Mouse (Mus musculus): Measurements from ENCODE around the gene Fam178b. TPM values are rescaled to one million over a fixed set of nuclear protein-coding genes. Genes with fewer than 3 reads are reported as not detected.

Gene Fam178b
- polyA plus RNA-seq, 1 experiment from 2014 or later: not detected

GRCm38 (mm10) chr1:36573524-36573923 lies 109.5 kb downstream of the Fam178b start:
- Histone ChIP-seq H3K27ac (ENCODE audit: low read depth, low read length) (no peak overlapping the region), H3K4me1 (replicated peaks; ENCODE audit: control insufficient read depth, insufficient read depth, low read length) (no peaks in the 10 kb centered on the region), H3K36me3 (ENCODE audit: control insufficient read depth, insufficient read depth, low read length) (no peaks in the 10 kb centered on the region), H3K4me2 (ENCODE audit: low read depth, low read length, severe bottlenecking) (no peak overlapping the region), H3K27me3 (ENCODE audit: control insufficient read depth, insufficient read depth, low read length) (no peaks in the 10 kb centered on the region), H3K4me3 (ENCODE audit: low read depth, low read length) (no peak overlapping the region), H3K9ac (ENCODE audit: low read length) (no peak overlapping the region), H3K9me3 (ENCODE audit: control insufficient read depth, low read length) (no peaks in the 10 kb centered on the region)
- no peak for ATAC-seq (replicated peaks; ENCODE audit: low FRiP score)
- WGBS: 89% methylated on average over 8 of the region's 8 CpGs
- DNase-seq (ENCODE audit: low spot score): no peak

- Histone ChIP-seq H3K4me1 (replicated peaks; ENCODE audit: control insufficient read depth, insufficient read depth, low read length) (no peaks in the 10 kb centered on the region), H3K9ac (ENCODE audit: low read length) (no peak overlapping the region), H3K27me3 (ENCODE audit: control insufficient read depth, insufficient read depth, low read length) (no peaks in the 10 kb centered on the region), H3K9me3 (ENCODE audit: control insufficient read depth, low read length) (no peaks in the 10 kb centered on the region), H3K4me3 (ENCODE audit: low read depth, low read length) (no peak overlapping the region), H3K27ac (ENCODE audit: low read depth, low read length) (no peak overlapping the region), H3K4me2 (ENCODE audit: low read depth, low read length, severe bottlenecking) (no peak overlapping the region), H3K36me3 (ENCODE audit: control insufficient read depth, insufficient read depth, low read length) (no peaks in the 10 kb centered on the region)
- WGBS: 64% methylated on average over 1 of the region's 1 CpGs
- ATAC-seq (replicated peaks; ENCODE audit: low FRiP score): no peak
- DNase-seq (ENCODE audit: low spot score): no peak
Observed at GRCm38 (mm10) chr1:36572709-36573108, 110.3 kb downstream of the Fam178b start.

GRCm38 (mm10) chr1:36572140-36572700 lies 110.8 kb downstream of the Fam178b start:
- DNase-seq (ENCODE audit: low spot score) (no peak), ATAC-seq (replicated peaks; ENCODE audit: low FRiP score) (no peak)
- H3K36me3 ChIP-seq (ENCODE audit: control insufficient read depth, insufficient read depth, low read length): no peaks in the 10 kb centered on the region

GRCm38 (mm10) chr1:36571627-36572026 lies 111.4 kb downstream of the Fam178b start:
- no peaks in the 10 kb centered on the region for H3K36me3 ChIP-seq (ENCODE audit: control insufficient read depth, insufficient read depth, low read length)
- WGBS: 56% methylated on average over 6 of the region's 6 CpGs
- no peaks in the 10 kb centered on the region for H3K27me3 ChIP-seq (ENCODE audit: control insufficient read depth, insufficient read depth, low read length)
- no peak overlapping the region for H3K4me2 ChIP-seq (ENCODE audit: low read depth, low read length, severe bottlenecking)
- DNase-seq (ENCODE audit: low spot score) (no peak), ATAC-seq (replicated peaks; ENCODE audit: low FRiP score) (no peak)
- H3K4me1 ChIP-seq (replicated peaks; ENCODE audit: control insufficient read depth, insufficient read depth, low read length): no peaks in the 10 kb centered on the region
- no peak overlapping the region for H3K9ac ChIP-seq (ENCODE audit: low read length)
- H3K4me3 ChIP-seq (ENCODE audit: low read depth, low read length): no peak overlapping the region
- H3K27ac ChIP-seq (ENCODE audit: low read depth, low read length): no peak overlapping the region
- H3K9me3 ChIP-seq (ENCODE audit: control insufficient read depth, low read length): no peaks in the 10 kb centered on the region

More at GRCm38 (mm10) chr1:36572140-36572700, 110.8 kb downstream of the Fam178b start:
- 68% methylated on average over 2 of the region's 2 CpGs for WGBS
- Histone ChIP-seq H3K4me2 (ENCODE audit: low read depth, low read length, severe bottlenecking) (no peak overlapping the region), H3K9ac (ENCODE audit: low read length) (no peak overlapping the region), H3K27me3 (ENCODE audit: control insufficient read depth, insufficient read depth, low read length) (no peaks in the 10 kb centered on the region), H3K4me1 (replicated peaks; ENCODE audit: control insufficient read depth, insufficient read depth, low read length) (no peaks in the 10 kb centered on the region), H3K9me3 (ENCODE audit: control insufficient read depth, low read length) (no peaks in the 10 kb centered on the region), H3K27ac (ENCODE audit: low read depth, low read length) (no peak overlapping the region), H3K4me3 (ENCODE audit: low read depth, low read length) (no peak overlapping the region)

- no peak for ATAC-seq (replicated peaks; ENCODE audit: low FRiP score)
- Histone ChIP-seq H3K9me3 (ENCODE audit: control insufficient read depth, low read length) (no peaks in the 10 kb centered on the region), H3K4me1 (replicated peaks; ENCODE audit: control insufficient read depth, insufficient read depth, low read length) (no peaks in the 10 kb centered on the region), H3K36me3 (ENCODE audit: control insufficient read depth, insufficient read depth, low read length) (no peaks in the 10 kb centered on the region), H3K27ac (ENCODE audit: low read depth, low read length) (no peak overlapping the region), H3K4me2 (ENCODE audit: low read depth, low read length, severe bottlenecking) (no peak overlapping the region), H3K9ac (ENCODE audit: low read length) (no peak overlapping the region), H3K27me3 (ENCODE audit: control insufficient read depth, insufficient read depth, low read length) (no peaks in the 10 kb centered on the region), H3K4me3 (ENCODE audit: low read depth, low read length) (no peak overlapping the region)
- DNase-seq (ENCODE audit: low spot score): no peak
- WGBS: 85% methylated on average over 5 of the region's 5 CpGs
Observed at GRCm38 (mm10) chr1:36570320-36570719, 112.7 kb downstream of the Fam178b start.

- DNase-seq (ENCODE audit: low spot score) (no peak), ATAC-seq (replicated peaks; ENCODE audit: low FRiP score) (no peak)
- H3K4me2 ChIP-seq (ENCODE audit: low read depth, low read length, severe bottlenecking): no peak overlapping the region
- no peaks in the 10 kb centered on the region for H3K36me3 ChIP-seq (ENCODE audit: control insufficient read depth, insufficient read depth, low read length)
- no peaks in the 10 kb centered on the region for H3K4me1 ChIP-seq (replicated peaks; ENCODE audit: control insufficient read depth, insufficient read depth, low read length)
- no peak overlapping the region for H3K27ac ChIP-seq (ENCODE audit: low read depth, low read length)
- no peaks in the 10 kb centered on the region for H3K9me3 ChIP-seq (ENCODE audit: control insufficient read depth, low read length)
- H3K9ac ChIP-seq (ENCODE audit: low read length): no peak overlapping the region
- no peaks in the 10 kb centered on the region for H3K27me3 ChIP-seq (ENCODE audit: control insufficient read depth, insufficient read depth, low read length)
- no peak overlapping the region for H3K4me3 ChIP-seq (ENCODE audit: low read depth, low read length)
- WGBS: 55% methylated on average over 7 of the region's 7 CpGs
Observed at GRCm38 (mm10) chr1:36569694-36570276, 113.2 kb downstream of the Fam178b start.

GRCm38 (mm10) chr1:36568776-36569175 lies 114.2 kb downstream of the Fam178b start:
- DNase-seq (ENCODE audit: low spot score): no peak
- no peak overlapping the region for H3K4me3 ChIP-seq (ENCODE audit: low read depth, low read length)
- no peaks in the 10 kb centered on the region for H3K36me3 ChIP-seq (ENCODE audit: control insufficient read depth, insufficient read depth, low read length)
- H3K9ac ChIP-seq (ENCODE audit: low read length): no peak overlapping the region
- H3K9me3 ChIP-seq (ENCODE audit: control insufficient read depth, low read length): no peaks in the 10 kb centered on the region
- WGBS: 75% methylated on average over 4 of the region's 4 CpGs
- no peaks in the 10 kb centered on the region for H3K4me1 ChIP-seq (replicated peaks; ENCODE audit: control insufficient read depth, insufficient read depth, low read length)
- no peak overlapping the region for H3K27ac ChIP-seq (ENCODE audit: low read depth, low read length)
- H3K27me3 ChIP-seq (ENCODE audit: control insufficient read depth, insufficient read depth, low read length): no peaks in the 10 kb centered on the region
- ATAC-seq (replicated peaks; ENCODE audit: low FRiP score): no peak
- H3K4me2 ChIP-seq (ENCODE audit: low read depth, low read length, severe bottlenecking): no peak overlapping the region

GRCm38 (mm10) chr1:36567818-36568603 lies 115.0 kb downstream of the Fam178b start:
- Histone ChIP-seq H3K36me3 (ENCODE audit: control insufficient read depth, insufficient read depth, low read length) (no peaks in the 10 kb centered on the region), H3K9ac (ENCODE audit: low read length) (no peak overlapping the region), H3K9me3 (ENCODE audit: control insufficient read depth, low read length) (no peaks in the 10 kb centered on the region), H3K27me3 (ENCODE audit: control insufficient read depth, insufficient read depth, low read length) (no peaks in the 10 kb centered on the region), H3K4me3 (ENCODE audit: low read depth, low read length) (no peak overlapping the region), H3K27ac (ENCODE audit: low read depth, low read length) (no peak overlapping the region), H3K4me2 (ENCODE audit: low read depth, low read length, severe bottlenecking) (no peak overlapping the region), H3K4me1 (replicated peaks; ENCODE audit: control insufficient read depth, insufficient read depth, low read length) (no peaks in the 10 kb centered on the region)
- ATAC-seq (replicated peaks; ENCODE audit: low FRiP score) (no peak), DNase-seq (ENCODE audit: low spot score) (no peak)
- 44% methylated on average over 21 of the region's 21 CpGs for WGBS
